Mouse (Mus musculus): ENCODE results near the gene Recql5. TPM values are rescaled to one million over a fixed set of nuclear protein-coding genes. Genes with fewer than 3 reads are reported as not detected.

Gene Recql5
- total RNA-seq, 2 experiments from 2014 or later, result 36.6 to 39.3 TPM

DNA sequence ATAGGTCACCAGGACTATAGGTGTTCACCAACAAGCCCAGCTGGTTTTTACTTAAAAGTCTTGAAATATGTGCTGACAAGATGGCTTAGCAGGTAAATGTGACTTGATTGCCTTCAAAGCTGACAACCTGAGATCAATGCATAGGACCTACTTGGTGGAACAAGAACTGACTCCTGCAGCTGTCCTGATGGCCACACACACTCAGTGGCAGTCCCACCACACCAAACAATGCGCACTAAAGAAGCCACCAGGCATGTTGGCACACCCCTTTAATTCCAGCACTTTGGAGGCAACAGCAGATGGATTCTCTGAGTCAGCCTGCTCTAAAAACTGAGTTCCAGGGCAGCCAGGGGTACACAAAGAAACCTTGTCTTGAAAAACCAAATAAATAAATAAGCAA is 11.3 kb downstream of the Recql5 start:
- TF ChIP-seq CTCF (conservative IDR thresholded peaks at IDR 0.05), result no peak
- no peak overlapping the region for H3K4me3 ChIP-seq
- DNase-seq (ENCODE audit: low spot score in 2 of 2), result no peak
- H3K27ac ChIP-seq, result no peak overlapping the region

DNA sequence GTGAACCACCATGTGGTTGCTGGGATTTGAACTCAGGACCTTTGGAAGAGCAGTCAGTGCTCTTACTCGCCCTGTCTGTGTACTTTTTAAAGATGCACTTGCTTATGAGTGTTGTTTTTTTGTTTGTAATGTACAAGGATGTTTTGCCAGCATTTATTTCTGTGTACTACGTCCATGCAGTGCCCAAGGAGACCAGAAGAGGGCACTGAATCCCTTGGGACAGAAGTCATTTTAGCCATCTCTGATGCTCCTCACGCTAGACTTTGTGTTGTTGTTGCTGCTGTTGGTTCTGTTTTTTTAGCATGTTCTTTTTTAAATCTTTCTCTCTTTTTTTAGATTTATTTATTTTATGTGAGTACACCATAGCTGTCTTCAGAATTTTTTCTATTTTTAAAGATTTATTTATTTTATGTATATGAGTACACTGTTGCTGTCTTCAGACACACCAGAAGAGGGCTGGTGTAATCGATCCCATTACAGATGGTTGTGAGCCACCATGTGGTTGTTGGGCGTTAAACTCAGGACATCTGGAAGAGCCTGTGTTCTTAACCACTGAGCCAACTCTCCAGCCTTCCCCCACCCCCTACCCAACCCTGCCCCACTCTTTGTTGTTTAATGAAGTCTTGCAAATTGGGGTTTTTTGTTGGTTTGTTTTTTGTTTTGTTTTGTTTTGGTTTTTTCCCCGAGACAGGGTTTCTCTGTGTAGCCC is 13.0 kb downstream of the Recql5 start:
- peak in 1 of 2 experiments; percentile 43 for DNase-seq (ENCODE audit: low spot score in 2 of 2)
- peak; percentile 86 for TF ChIP-seq CTCF (conservative IDR thresholded peaks at IDR 0.05)
- Histone ChIP-seq H3K27ac (no peak overlapping the region), H3K4me3 (no peak overlapping the region)

DNA sequence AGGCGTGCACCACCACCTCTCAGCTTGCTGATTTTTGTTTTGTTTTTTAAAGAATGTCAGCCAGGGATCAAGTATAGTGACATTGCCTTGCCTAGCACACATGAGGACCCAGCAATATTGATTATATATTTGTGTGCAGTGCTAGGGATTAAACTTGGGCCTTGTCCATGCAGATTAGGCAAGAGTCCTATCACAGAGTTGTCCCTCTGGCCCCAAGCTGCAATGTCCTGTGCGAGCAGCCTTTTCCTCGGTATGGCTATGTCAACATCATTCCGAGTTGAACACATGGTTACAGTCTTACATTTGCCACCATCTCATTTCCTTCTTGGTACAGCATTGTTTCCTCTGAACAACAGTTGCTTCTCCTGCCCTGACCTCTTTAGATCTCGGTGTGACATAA is 14.2 kb downstream of the Recql5 start:
- TF ChIP-seq CTCF (conservative IDR thresholded peaks at IDR 0.05), result no peak

GRCm38 (mm10) chr11:115918637-115919036 is 14.6 kb downstream of the Recql5 start:
- TF ChIP-seq CTCF (conservative IDR thresholded peaks at IDR 0.05), result no peak
- no peak for DNase-seq (ENCODE audit: low spot score in 2 of 2)
- Histone ChIP-seq H3K27ac (no peak overlapping the region), H3K4me3 (no peak overlapping the region)

More for the DNA sequence above, 14.2 kb downstream of the Recql5 start:
- DNase-seq (ENCODE audit: low spot score in 2 of 2), result no peak
- H3K27ac ChIP-seq, result no peak overlapping the region
- H3K4me3 ChIP-seq, result no peak overlapping the region

DNA sequence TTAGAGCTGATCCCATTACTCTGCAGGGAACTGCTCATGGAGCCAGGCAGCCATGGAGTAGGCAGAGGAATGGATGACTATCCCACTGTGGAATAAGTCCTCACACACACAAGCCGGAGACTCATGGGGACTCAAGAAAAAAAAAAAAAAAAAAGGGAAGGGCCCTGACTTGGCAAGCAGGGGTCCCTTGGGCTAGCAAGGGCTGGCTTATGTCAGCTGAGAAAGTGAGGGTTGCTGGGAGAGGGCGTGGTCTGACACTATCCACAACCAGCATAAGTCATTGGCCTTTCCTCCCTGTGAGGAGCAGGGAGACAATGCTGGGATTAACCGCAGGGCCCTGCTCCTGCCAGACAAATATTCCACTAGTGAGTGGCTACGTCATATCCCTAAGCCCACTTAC is 16.7 kb downstream of the Recql5 start:
- Histone ChIP-seq H3K4me3 (no peak overlapping the region), H3K27ac (no peak overlapping the region)
- no peak for TF ChIP-seq CTCF (conservative IDR thresholded peaks at IDR 0.05)
- no peak for DNase-seq (ENCODE audit: low spot score in 2 of 2)

GRCm38 (mm10) chr11:115911632-115912376 is 21.5 kb downstream of the Recql5 start, which contains the start of gene Smim6:
Smim6 (plus strand) TSS chr11:115912017.
- Histone ChIP-seq H3K4me3 (no peak within 1 kb of the TSS), H3K27ac (peak within 1 kb of the TSS; percentile 46; the same call in 1 of the 2 replicates)
- TF ChIP-seq CTCF (conservative IDR thresholded peaks at IDR 0.05), result no peak
- no peak for DNase-seq (ENCODE audit: low spot score in 2 of 2)

DNA sequence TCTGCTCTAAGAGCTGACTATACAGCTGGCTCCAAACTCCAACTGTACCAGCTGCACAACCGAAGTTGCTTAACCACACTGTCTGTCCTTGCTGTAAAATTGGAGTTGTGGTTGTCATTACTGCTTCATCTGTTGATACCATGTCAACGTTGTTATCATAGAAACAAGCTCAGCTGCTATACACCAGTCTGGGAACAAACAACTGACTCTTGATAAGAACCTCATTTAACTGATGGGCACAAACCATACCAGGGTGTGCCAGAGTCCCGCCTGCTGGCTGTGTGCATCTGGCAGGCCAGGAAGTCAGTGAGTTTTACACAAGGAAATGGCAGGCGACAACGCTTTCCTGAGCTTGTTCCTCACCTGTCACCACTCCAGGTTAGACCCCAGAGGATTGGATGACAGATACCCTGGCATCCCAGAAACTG is 22.1 kb downstream of the Recql5 start:
- Histone ChIP-seq H3K27ac (peak overlapping the region; percentile 46; the same call in 1 of the 2 replicates), H3K4me3 (no peak overlapping the region)
- TF ChIP-seq CTCF (conservative IDR thresholded peaks at IDR 0.05), result no peak
- DNase-seq (ENCODE audit: low spot score in 2 of 2), result no peak

- H3K4me3 ChIP-seq, result no peak overlapping the region
- DNase-seq (ENCODE audit: low spot score in 2 of 2), result no peak
- TF ChIP-seq CTCF (conservative IDR thresholded peaks at IDR 0.05), result no peak
- peak overlapping the region; percentile 88 for H3K27ac ChIP-seq
Measured at GRCm38 (mm10) chr11:115906521-115906920, 26.8 kb downstream of the Recql5 start.

- TF ChIP-seq CTCF (conservative IDR thresholded peaks at IDR 0.05), result no peak
- Histone ChIP-seq H3K4me3 (no peak overlapping the region), H3K27ac (peak overlapping the region; percentile 88)
- no peak for DNase-seq (ENCODE audit: low spot score in 2 of 2)
Measured at GRCm38 (mm10) chr11:115906116-115906515, 27.2 kb downstream of the Recql5 start.

DNA sequence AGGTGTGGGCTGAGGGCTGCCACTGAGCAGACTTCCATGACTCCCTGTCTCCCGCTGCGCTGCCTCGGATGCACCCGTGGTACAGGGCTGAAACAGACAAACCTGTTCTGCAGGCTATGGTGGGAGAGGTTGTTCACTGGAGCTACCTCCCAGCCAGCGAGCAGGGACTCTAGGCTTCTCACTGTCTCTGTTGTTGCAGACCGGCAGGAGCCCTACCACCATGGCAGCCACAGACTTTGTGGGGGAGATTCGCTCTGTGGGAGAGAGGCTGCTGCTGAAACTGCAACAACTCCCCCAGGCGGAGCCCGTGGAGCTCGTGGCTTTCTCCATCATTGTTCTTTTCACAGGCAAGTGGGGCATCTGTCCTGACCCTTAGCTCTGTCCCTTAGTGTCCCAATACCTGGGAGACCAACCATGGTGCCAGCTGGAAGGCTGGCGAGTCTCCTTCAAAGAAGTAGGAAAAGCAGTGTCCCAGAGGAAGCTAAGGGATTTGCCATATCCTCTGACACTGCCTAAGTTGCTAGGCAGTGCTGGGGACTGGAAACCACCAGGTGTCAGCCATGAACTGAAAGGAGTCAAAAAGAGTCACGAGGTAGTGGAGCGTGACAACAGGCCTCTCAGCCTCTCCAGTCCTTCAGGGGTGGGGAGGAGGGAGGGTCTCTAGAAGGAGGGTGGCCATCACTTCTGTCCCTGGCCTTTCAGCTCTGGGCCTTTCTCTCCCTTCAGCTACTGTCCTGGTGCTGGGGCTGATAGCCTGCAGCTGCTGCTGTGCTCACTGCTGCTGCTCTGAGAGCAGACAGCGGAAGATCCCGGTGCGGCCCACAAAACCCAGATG is 28.1 kb downstream of the Recql5 start:
- DNase-seq (ENCODE audit: low spot score in 2 of 2), result peak; percentile 39 to 55
- Histone ChIP-seq H3K4me3 (peak overlapping the region; percentile 45), H3K27ac (peak overlapping the region; percentile 88)
- TF ChIP-seq CTCF (conservative IDR thresholded peaks at IDR 0.05), result 0 out of 2 replicates have a peak, but pooled peaks have one; percentile 15

DNA sequence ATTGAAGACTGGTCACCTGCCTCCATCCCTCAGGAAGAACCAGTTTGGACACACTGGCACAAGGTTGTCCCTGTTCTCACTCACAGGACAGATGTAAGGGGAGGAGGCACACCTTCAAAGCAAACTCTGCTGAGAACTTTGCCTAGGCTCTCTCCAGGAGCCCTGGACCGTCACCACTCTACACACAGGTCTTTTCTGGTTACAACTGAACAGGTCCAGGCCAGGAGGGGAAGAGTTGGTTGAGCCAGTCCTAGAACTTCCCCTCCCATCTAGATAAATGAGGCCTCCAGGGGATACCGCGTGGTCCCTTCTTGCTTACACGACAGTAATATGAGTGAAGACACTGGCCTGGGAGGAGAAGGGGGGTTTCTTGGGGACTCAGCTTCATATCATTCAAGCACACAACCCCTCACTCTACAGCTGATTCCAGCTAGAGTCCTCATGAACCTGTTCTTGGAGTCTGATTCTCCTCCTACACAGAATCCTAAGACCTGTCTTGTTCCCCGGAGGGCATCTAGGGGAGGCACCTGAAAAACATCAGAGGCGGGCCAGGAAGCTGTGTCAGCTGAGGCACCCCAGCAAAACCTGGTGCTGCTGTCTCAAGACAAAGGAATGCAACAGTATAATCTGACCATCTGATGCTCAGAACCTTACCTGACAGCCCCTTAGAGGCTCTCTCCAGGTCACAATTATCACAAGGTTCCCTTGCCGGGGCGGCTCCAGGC is 28.9 kb downstream of the Recql5 start:
- H3K4me3 ChIP-seq, result peak overlapping the region; percentile 45
- DNase-seq (ENCODE audit: low spot score in 2 of 2), result no peak
- peak overlapping the region; percentile 88 for H3K27ac ChIP-seq
- no peak for TF ChIP-seq CTCF (conservative IDR thresholded peaks at IDR 0.05)
